Mouse (Mus musculus) E14TG2a.4 (cell line): Measurements from ENCODE around the gene Cdkn2a.

Source experiments
- CTCF ChIP-seq: conservative IDR thresholded peaks from 2 replicates; pipeline ENCODE4 v1.5.1; 2014; ENCODE audit warnings: low read length
- POU5F1 ChIP-seq: IDR thresholded peaks from 2 replicates; pipeline ENCODE4 v1.6.1; 2014; ENCODE audit warnings: low read length, borderline replicate concordance

DNA sequence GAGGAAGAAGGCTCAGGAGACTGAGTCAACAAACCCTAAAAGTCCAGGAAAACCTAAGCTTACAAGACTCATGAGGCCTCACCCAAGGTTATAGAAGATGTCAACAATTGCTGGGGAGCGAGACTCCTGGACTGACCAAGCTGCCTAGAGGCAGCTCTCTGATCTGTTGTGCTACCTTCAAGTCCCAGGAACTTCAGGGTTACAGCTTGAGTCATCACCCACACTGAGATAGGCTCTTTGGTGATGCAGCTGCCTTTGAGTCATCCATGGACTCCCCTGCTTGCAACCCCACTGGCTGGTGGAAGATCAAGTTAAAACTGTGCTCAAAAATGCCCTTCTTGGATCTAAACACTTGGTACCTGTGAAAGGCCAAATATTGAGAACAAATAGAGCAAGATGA lies 36.7 kb downstream of the Cdkn2a start:
- TF ChIP-seq CTCF: no peak
- no peak for TF ChIP-seq POU5F1
